Mouse (Mus musculus): ENCODE data around the gene Ly6g6f. TPM values are rescaled to one million over a fixed set of nuclear protein-coding genes. Genes with fewer than 3 reads are reported as not detected.

The Ly6g6f gene
- polyA plus RNA-seq, 1 experiment from 2014 or later = not detected

DNA sequence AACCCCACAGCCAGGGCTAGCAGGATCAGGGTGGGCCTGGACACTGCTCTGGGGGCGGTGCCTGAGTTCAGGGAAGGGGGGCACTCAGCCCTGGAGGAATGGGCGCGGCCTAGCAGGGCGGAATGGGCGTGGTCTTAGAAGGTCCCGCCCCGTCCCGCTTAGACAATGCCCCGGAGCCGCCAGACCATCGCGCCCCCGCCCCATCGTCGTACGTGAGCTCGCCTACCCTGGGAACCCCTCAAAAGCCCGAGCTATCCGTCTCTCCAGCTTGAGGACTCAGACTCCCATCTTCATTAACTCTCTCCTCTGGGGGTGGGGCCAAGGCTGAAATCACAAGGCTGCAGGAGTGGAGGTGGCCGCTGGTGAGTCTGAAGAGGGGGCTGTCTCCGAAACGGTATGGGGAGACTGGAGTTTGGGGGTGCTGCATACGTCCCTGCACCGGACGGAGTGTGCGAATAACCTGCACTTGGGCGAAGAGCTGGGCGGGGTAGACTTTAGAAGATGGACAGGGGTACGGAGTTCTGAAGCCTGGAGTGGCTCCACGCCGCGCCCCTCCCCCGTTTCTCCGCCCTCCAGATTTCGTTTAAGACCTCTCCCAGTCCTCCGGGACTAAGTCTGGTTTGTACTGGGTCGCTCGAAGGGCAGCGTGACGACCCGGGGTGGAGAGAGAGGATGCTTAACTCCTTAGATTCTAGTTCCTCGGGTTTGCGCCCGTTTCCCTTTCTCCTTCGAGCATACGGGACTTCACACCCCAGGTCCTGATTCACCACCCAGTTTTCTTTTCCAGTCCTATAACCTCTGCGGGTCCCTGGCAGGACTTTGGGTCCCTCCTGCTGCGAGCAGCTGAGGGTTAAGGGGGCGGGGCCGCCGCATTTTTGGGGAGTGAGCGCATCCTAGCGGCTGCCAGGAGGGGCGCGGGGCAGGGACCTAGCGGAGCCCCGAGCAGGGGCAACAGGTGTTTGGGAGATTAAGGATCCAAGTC, 26.2 kb downstream of the Ly6g6f start, which contains the start of gene Ddah2:
Ddah2 (plus strand) TSS at position 125 of the 982 bp plus-strand sequence.
- Histone ChIP-seq H3K9ac (peak within 1 kb of the TSS; percentile 86), H3K4me3 (replicated peaks) (peak within 1 kb of the TSS; percentile 83), H3K4me2 (peak within 1 kb of the TSS; percentile 74), H3K36me3 (peaks cover 71% of the 10 kb centered on the region), H3K27me3 (no peaks in the 10 kb centered on the region), H3K9me3 (replicated peaks) (no peaks in the 10 kb centered on the region), H3K4me1 (peaks cover 43% of the 10 kb centered on the region), H3K27ac (peak within 1 kb of the TSS; percentile 97)
- under 1% methylated on average over 57 of the region's 57 CpGs for WGBS
- peak; percentile 93 for ATAC-seq (replicated peaks; ENCODE audit: low FRiP score)

DNA sequence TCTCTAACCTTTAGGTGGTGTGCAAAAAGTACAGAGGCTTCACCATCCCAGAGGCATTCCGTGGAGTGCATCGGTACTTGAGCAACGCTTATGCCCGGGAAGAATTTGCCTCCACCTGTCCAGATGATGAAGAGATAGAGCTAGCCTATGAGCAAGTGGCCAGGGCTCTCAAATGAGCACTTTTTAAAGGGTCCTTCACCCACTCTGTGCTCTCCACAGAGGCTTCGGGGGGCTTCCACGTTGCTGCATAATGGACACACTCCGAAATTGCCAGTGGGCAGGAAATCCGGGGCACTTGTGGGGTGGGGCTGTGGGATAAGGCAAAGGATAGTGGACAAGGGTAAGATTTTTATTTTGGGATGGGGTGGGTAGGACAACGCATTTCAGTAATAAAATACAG, 27.1 kb downstream of the Ly6g6f start:
- peak overlapping the region; percentile 74 for H3K4me2 ChIP-seq
- ATAC-seq (replicated peaks; ENCODE audit: low FRiP score) = no peak
- 61% methylated on average over 9 of the region's 9 CpGs for WGBS

DNA sequence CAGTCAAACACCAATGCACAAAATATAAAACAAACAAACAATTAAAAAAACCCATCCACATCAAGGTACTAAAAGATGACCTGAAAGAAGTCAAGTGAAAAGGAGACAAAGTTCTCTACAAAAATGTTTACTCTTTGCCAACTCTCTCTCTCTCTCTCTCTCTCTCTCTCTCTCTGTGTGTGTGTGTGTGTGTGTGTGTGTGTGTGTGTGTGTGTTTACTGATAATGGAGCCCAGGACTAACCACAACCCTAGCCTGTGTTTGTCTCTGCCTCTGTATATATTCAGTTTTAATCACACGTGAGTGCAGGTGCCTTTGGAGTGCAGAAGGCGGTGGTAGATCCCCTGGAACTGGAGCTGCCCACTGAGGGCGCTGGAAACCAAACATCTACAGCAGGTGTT, 28.3 kb downstream of the Ly6g6f start:
- no peak overlapping the region for H3K27ac ChIP-seq
- 85% methylated on average over 3 of the region's 3 CpGs for WGBS
- no peak overlapping the region for H3K4me2 ChIP-seq
- no peaks in the 10 kb centered on the region for H3K27me3 ChIP-seq
- no peak overlapping the region for H3K9ac ChIP-seq
- H3K36me3 ChIP-seq = peaks cover 77% of the 10 kb centered on the region
- H3K9me3 ChIP-seq (replicated peaks) = no peaks in the 10 kb centered on the region
- no peak overlapping the region for H3K4me3 ChIP-seq (replicated peaks)
- no peak for ATAC-seq (replicated peaks; ENCODE audit: low FRiP score)
- H3K4me1 ChIP-seq = peaks cover 50% of the 10 kb centered on the region

More for the DNA sequence above, 27.1 kb downstream of the Ly6g6f start:
- Histone ChIP-seq H3K9me3 (replicated peaks) (no peaks in the 10 kb centered on the region), H3K36me3 (peaks cover 78% of the 10 kb centered on the region), H3K27ac (peak overlapping the region; percentile 97), H3K4me3 (replicated peaks) (peak overlapping the region; percentile 83), H3K27me3 (no peaks in the 10 kb centered on the region), H3K9ac (no peak overlapping the region), H3K4me1 (peaks cover 41% of the 10 kb centered on the region)

DNA sequence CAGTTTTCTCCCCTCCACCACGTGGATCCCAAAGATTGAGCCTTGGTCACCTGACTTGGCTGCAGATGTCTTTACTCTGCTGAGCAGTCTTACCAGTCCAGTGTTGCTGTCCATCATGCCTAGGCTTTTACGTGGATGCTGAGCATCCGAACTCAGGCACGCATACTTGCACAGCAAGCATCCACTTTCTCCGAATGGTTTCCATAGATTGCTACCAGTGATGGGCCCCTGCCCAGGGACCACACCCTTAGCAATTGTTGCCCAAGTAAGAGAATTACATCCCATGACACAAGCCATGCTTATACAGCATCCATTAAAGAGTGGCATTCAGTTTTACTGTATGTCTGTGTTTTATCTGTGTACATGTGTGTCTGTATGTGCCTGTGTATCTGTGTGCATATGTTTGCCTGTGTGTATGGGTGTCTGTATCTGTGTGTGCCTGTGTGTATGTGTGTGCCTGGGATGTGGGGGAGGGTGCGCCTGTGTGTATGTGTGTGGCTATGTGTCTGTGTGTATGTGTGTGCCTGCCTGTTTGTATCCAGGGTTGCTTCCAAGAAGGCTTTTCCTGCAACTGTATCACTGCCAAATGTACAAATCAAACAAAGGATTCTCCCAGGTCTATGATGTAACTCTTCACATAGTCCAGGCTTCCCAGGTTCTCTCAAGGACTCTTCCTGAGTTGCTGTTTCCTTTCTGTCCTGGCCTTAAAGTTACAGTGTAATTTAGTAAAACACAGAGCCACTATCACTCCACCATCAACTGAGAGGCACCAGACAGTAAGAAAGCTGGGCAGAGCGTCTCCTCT, 29.5 kb downstream of the Ly6g6f start:
- no peak for ATAC-seq (replicated peaks; ENCODE audit: low FRiP score)
- Histone ChIP-seq H3K9ac (no peak overlapping the region), H3K27ac (no peak overlapping the region), H3K4me1 (peaks cover 47% of the 10 kb centered on the region), H3K9me3 (replicated peaks) (no peaks in the 10 kb centered on the region), H3K4me3 (replicated peaks) (no peak overlapping the region), H3K4me2 (no peak overlapping the region), H3K27me3 (no peaks in the 10 kb centered on the region), H3K36me3 (peaks cover 65% of the 10 kb centered on the region)
- 93% methylated on average over 7 of the region's 7 CpGs for WGBS

DNA sequence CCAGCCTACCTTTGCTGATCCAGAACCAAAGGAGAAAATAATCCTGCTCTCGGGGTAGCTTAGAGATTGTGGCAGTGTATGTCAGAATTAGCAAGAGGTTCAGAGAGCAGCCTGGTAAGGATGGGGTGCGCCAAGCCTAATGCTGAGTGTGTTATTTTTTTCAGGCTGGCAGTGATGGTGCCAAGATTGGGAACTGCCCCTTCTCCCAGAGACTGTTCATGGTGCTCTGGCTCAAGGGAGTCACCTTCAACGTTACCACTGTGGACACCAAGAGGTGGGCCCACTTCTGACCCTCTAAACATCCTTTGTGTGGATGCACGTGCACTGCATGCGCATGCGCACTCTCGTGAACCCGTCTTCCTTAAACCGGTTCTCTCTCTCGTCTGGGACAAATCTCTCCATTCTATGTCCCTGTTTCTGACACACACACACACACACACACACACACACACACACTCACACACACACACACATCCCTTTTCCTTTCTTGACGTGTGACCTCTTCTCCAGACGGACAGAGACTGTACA, 33.1 kb downstream of the Ly6g6f start:
- H3K27ac ChIP-seq = peak overlapping the region; percentile 100
- peak overlapping the region; percentile 66 for H3K4me3 ChIP-seq (replicated peaks)
- WGBS = 73% methylated on average over 12 of the region's 12 CpGs
- H3K36me3 ChIP-seq = peaks cover 51% of the 10 kb centered on the region
- no peaks in the 10 kb centered on the region for H3K9me3 ChIP-seq (replicated peaks)
- H3K27me3 ChIP-seq = no peaks in the 10 kb centered on the region
- peak overlapping the region; percentile 88 for H3K4me2 ChIP-seq
- H3K4me1 ChIP-seq = peaks cover 53% of the 10 kb centered on the region
- H3K9ac ChIP-seq = peak overlapping the region; percentile 83
- no peak for ATAC-seq (replicated peaks; ENCODE audit: low FRiP score)

DNA sequence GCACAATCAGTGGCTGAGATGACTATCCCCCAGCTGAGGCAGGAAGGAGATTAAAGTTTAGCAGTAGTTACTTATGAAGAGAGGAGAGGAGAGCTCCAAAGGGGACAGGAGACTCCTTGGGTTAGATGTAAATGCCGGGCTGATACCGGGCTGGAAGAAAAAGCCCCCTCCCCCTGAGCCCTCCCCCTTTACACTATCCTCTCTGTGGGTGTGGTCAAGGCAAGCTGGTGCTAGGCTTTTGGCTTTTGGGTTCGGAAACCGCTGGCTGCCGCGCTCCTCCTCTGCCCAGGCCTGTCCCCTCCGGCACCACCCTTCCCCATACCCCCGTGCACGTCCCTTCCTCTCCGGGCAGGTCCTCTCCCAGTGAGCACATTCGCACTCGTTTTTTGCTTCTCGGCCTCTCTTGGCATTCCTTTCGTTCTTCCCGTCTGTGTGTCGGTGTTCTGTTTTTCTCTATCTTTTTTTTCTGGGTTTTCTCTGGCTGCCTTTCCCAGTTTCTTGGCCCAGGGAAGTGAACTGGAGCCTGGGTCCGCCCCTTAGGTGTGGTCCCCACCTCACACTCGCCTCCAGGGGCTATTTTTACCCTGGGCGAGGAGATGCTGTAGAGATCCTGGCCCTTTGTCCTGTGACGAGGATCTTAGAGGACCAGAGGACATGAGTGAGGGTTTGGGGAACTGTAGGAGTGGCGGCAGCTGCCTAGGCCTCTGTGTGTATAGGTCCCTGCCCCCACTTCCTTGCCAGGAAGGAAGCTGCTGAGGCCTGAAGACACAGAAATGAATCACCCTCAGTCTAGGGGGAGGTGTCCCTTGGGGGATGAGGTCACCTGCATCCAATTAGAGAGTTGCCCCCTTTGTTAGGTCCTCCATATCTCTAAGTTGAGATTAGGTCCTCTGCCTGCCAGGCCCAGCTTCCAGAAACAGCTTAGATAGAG, 34.0 kb downstream of the Ly6g6f start:
- H3K9me3 ChIP-seq (replicated peaks) = no peaks in the 10 kb centered on the region
- ATAC-seq (replicated peaks; ENCODE audit: low FRiP score) = peak; percentile 48
- no peaks in the 10 kb centered on the region for H3K27me3 ChIP-seq
- under 1% methylated on average over 21 of the region's 21 CpGs for WGBS
- H3K36me3 ChIP-seq = peaks cover 42% of the 10 kb centered on the region
- peak overlapping the region; percentile 66 for H3K4me3 ChIP-seq (replicated peaks)
- peak overlapping the region; percentile 100 for H3K27ac ChIP-seq
- H3K9ac ChIP-seq = peak overlapping the region; percentile 83
- peaks cover 59% of the 10 kb centered on the region for H3K4me1 ChIP-seq
- H3K4me2 ChIP-seq = peak overlapping the region; percentile 88

DNA sequence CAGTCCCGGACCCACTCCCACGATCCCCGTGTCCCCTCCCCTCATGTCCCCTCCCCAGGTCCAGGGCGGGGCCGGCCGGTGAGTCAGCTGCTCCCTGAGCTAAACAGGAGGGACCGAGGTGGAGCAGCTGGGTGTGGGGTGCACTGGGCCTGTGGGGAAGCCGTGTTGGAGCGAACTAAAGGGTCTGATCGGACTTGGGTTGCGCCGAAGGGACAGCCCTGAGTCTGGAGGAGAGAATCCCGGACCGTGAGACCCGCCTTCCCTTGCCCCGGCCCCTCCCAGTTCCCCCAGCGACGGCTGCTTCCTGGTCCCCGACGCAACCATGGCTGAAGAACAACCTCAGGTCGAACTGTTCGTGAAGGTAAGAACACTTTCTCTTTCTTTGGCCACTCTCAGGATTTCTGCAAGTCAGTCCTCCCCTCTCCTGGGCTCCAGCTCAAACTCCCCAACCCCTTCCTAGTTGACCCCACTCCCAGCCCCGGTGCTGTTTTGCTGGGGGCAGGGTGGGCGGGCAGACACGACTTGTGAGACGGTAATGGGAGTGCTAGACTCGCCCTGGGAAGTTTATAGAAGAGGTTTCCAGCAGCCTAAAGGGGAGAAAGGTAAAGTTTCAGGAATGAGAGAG, 35.2 kb downstream of the Ly6g6f start:
- peak; percentile 20 for ATAC-seq (replicated peaks; ENCODE audit: low FRiP score)
- peaks cover 31% of the 10 kb centered on the region for H3K36me3 ChIP-seq
- under 1% methylated on average over 27 of the region's 27 CpGs for WGBS
- no peaks in the 10 kb centered on the region for H3K9me3 ChIP-seq (replicated peaks)
- H3K9ac ChIP-seq = peak overlapping the region; percentile 83
- peak overlapping the region; percentile 88 for H3K4me2 ChIP-seq
- H3K4me1 ChIP-seq = peaks cover 67% of the 10 kb centered on the region
- peak overlapping the region; percentile 100 for H3K27ac ChIP-seq
- no peaks in the 10 kb centered on the region for H3K27me3 ChIP-seq
- H3K4me3 ChIP-seq (replicated peaks) = peak overlapping the region; percentile 66

DNA sequence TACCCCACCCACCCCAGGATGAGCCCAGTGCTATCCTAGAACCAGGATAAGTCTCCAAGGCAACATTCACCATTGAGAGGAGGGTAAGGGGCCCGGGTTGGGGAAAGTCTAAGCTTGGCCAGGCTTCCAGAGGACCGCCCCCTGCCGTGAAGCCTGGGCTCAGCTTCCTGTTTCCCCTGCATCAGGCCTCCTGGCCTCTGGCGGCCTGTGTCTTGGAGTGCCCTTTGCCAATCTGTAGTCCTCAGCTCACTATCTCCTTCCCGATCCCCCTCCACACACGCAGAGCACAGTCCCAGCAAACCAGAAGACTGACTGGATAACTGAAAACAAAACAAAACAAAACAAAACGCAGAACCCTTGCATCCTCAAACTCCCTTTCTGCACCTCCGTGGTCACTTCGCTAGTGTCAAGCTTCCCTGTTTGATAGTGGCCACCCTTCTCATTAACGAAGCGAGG, 35.8 kb downstream of the Ly6g6f start, which contains the start of gene Clic1:
Clic1 (plus strand) TSS at position 406 of the 456 bp plus-strand sequence.
- H3K4me2 ChIP-seq = peak within 1 kb of the TSS; percentile 88
- H3K27me3 ChIP-seq = no peaks in the 10 kb centered on the region
- WGBS = 4% methylated on average over 11 of the region's 11 CpGs
- peaks cover 73% of the 10 kb centered on the region for H3K4me1 ChIP-seq
- peaks cover 25% of the 10 kb centered on the region for H3K36me3 ChIP-seq
- H3K9me3 ChIP-seq (replicated peaks) = no peaks in the 10 kb centered on the region
- H3K4me3 ChIP-seq (replicated peaks) = peak within 1 kb of the TSS; percentile 66
- H3K27ac ChIP-seq = peak within 1 kb of the TSS; percentile 100
- ATAC-seq (replicated peaks; ENCODE audit: low FRiP score) = peak; percentile 31
- peak within 1 kb of the TSS; percentile 83 for H3K9ac ChIP-seq

DNA sequence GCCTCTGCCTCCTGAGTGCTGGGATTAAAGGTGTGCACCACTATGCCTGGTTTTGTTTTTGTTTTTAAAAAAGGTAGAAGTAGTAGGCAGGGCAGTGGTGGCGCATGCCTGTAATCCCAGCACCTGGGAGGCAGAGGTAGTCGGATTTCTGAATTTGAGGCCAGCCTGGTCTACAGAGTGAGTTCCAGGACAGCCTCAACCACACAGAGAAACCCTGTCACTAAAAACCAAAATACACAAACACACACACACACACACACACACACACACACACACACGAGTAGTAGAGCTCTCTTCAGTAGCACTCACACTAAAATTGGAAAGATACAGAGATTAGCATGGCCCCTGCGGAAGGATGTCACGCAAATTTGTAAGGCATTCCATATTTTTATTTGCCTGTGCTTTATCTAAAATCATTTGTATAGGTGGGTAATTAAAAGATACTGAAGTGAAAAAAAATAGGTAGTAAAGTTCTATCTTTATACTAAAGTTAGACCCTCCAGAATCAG, 36.4 kb downstream of the Ly6g6f start:
- ATAC-seq (replicated peaks; ENCODE audit: low FRiP score) = no peak
- Histone ChIP-seq H3K4me3 (replicated peaks) (peak overlapping the region; percentile 66), H3K36me3 (peaks cover 19% of the 10 kb centered on the region), H3K4me2 (peak overlapping the region; percentile 88), H3K9me3 (replicated peaks) (no peaks in the 10 kb centered on the region), H3K27ac (peak overlapping the region; percentile 100), H3K4me1 (peaks cover 74% of the 10 kb centered on the region), H3K27me3 (no peaks in the 10 kb centered on the region), H3K9ac (0 out of 2 replicates have a peak overlapping the region, but pooled peaks have one; percentile 83)
- 71% methylated on average over 5 of the region's 5 CpGs for WGBS

DNA sequence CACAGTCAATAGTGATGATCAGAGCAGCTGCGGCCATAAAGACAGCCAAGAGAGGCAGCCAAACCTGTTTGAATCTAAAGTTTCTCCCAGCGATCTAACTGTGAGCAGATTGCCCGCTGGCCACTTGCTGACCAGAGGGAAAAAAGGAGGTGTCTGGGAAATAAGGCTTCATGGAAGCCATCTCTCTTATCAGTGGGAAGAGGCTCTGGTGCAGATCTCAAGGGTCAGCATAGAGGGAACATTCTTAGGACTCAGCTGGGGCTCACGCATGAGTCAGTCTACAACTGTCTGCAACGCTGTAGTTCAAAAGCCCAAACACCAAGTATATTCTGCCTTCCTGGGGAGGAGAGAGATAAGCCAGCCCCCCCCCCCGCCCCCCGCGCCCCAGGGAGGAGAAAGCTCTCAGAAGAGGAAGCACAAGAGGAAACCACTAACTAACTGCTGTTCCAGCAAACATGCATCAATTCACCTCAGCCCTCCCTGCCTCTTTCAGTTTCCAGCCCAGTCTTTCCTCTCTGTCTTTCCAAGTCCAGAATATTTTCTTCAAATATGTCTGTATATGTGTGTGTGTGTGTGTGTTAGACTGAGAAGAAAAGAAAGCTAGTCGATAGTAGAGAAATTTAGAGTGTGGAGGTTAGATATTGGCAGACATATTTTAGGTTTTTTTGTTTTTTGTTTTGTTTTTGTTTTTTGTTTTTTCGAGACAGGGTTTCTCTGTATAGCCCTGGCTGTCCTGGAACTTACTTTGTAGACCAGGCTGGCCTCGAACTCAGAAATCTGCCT, 37.1 kb downstream of the Ly6g6f start:
- Histone ChIP-seq H3K36me3 (peaks cover 12% of the 10 kb centered on the region), H3K27ac (peak overlapping the region; percentile 100), H3K9me3 (replicated peaks) (no peaks in the 10 kb centered on the region), H3K4me1 (peaks cover 70% of the 10 kb centered on the region), H3K4me2 (peak overlapping the region; percentile 99), H3K9ac (no peak overlapping the region), H3K4me3 (replicated peaks) (peak overlapping the region; percentile 69), H3K27me3 (no peaks in the 10 kb centered on the region)
- ATAC-seq (replicated peaks; ENCODE audit: low FRiP score) = no peak
- WGBS = 36% methylated on average over 11 of the region's 11 CpGs

All from kidney, embryonic 15.5 days (tissue).